Mouse (Mus musculus): ENCODE data around the gene Apbb1.

DNA sequence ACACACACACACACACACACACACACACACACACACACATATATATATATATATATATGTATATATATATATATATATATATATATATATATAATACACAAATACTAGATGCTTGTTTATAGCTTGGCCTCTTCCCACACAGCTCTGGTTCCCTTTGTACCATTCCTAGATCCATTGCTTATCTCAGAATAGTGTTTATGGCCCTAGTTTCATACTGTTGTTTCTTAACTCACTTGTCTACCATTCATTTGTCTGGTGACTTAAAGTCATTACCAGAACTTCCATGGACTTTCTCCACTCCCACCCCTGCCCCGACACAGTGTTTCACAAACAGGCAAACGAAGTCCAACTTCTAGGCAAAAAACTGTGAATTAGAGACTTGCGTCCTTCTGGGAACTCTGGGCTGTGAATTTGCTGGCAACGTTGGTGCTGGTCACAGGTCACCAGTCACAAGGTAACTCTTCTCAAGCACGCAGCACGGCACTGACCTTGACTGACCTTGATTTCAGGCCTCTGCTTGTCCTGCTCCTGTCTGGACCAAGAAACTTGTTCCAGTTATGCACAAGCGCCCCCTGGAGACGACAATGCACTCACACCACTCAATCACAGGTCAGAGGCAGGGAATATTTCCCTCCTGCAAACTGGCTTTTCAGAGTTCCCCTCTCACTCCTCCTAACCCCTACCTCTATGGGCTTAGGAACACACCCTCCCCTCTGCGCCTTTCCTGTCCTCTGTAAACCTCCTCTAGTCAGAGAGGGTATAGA, 21.6 kb upstream of the Apbb1 start:
- TF ChIP-seq CTCF (conservative IDR thresholded peaks at IDR 0.05; ENCODE audit: insufficient read depth, insufficient read length, low read depth, low read length) (peak; percentile 96), POLR2A (IDR thresholded peaks at IDR 0.05; ENCODE audit: low read depth, low read length) (no peak)
